24 mouse cellular contexts compared by ENCODE assay signal in the genomic region with DNA sequence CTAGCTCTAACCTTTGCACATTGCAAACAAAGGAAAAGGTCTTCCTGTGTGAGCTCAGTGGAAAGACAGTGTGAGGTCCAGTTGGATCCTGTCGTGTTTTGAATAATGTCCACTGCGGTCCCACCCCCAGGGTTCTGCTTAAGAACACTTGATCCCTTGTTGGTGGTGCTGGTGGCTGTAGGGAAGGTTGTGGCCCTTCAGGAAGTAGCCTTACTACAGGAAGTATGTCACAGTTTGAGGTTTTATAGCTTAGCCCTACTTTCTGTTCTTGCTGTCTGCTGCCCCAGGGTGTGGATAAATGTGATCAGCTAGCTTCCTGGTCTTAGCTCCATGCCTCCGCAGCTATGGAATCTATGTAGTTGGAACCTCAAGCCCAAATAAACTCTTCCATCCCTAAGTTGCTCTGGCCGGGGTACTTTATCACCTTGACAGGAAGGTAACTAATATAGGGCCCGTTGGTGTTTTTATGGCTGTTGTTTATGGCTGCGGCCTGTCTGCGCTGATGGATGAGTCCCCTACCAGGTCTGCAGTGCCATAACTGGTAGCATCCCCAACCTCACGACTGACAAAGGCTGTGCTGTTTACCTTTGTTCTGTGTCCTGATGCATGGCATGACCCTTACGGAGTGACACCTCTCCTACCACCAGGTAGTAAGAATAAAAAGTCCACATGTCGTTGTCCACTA.
DNase-seq lines count a peak whose midpoint lies in the region; ATAC-seq and TF ChIP-seq lines count a peak whose summit lies in the region.
"Had no signal": no experiment of that assay in that cellular context is flagged by ENCODE, and none has a peak within 500 bp of the region (broad histone marks: within the 10 kb centered on the region; RNA-seq: fewer than 3 reads in every experiment).

No protein-coding gene starts in this region.

- no peak overlapping the region for H3K4me2 ChIP-seq in hindbrain, embryonic 11.5 days (replicated peaks; ENCODE audit: low read depth, low read length)
- H3K4me2 ChIP-seq in midbrain, embryonic 11.5 days: no peak overlapping the region
- no peak overlapping the region for H3K4me2 ChIP-seq in midbrain, embryonic 15.5 days
- H3K4me2 ChIP-seq in liver, postnatal 0 days (ENCODE audit: low read depth, low read length): no peak overlapping the region
- H3K4me2 ChIP-seq: embryonic facial prominence, embryonic 13.5 days; forebrain, embryonic 13.5 days; heart, embryonic 15.5 days; lung, embryonic 15.5 days; midbrain, embryonic 12.5 days; neural tube, embryonic 13.5 days had no signal

- H3K9ac ChIP-seq in hindbrain, embryonic 11.5 days (ENCODE audit: low read depth, low read length): no peak overlapping the region
- H3K9ac ChIP-seq in midbrain, embryonic 11.5 days (ENCODE audit: low read length): no peak overlapping the region
- H3K9ac ChIP-seq in midbrain, embryonic 15.5 days: no peak overlapping the region
- no peak overlapping the region for H3K9ac ChIP-seq in liver, postnatal 0 days (replicated peaks)
- H3K9ac ChIP-seq: embryonic facial prominence, embryonic 13.5 days; forebrain, embryonic 13.5 days; heart, embryonic 15.5 days; liver, embryonic 14.5 days; lung, embryonic 15.5 days; midbrain, embryonic 12.5 days; neural tube, embryonic 13.5 days had no signal

- WGBS in hindbrain, embryonic 10.5 days: 73% methylated on average over 10 of the region's 10 CpGs
- WGBS in hindbrain, embryonic 11.5 days: 66% methylated on average over 10 of the region's 10 CpGs
- 77% methylated on average over 10 of the region's 10 CpGs for WGBS in midbrain, embryonic 11.5 days
- WGBS in midbrain, embryonic 15.5 days: 78% methylated on average over 10 of the region's 10 CpGs
- 59% methylated on average over 10 of the region's 10 CpGs for WGBS in liver, postnatal 0 days (ENCODE audit: insufficient replicate concordance)

- H3K27ac ChIP-seq in hindbrain, embryonic 10.5 days: peak overlapping the region; percentile 40; the same call in 1 of the 2 replicates
- H3K27ac ChIP-seq in hindbrain, embryonic 11.5 days (ENCODE audit: low read depth, low read length): no peak overlapping the region
- no peak overlapping the region for H3K27ac ChIP-seq in midbrain, embryonic 11.5 days (ENCODE audit: low read depth, low read length)
- no peak overlapping the region for H3K27ac ChIP-seq in midbrain, embryonic 15.5 days
- H3K27ac ChIP-seq in liver, postnatal 0 days (ENCODE audit: low read depth): no peak overlapping the region
- H3K27ac ChIP-seq: embryonic facial prominence, embryonic 13.5 days; forebrain, embryonic 13.5 days; heart, embryonic 15.5 days; hindbrain, postnatal 0 days; liver, embryonic 14.5 days; lung, embryonic 15.5 days; midbrain, embryonic 12.5 days; neural tube, embryonic 13.5 days had no signal

- DNase-seq in hindbrain, embryonic 10.5 days (ENCODE audit: low spot score): no peak
- no peak for DNase-seq in hindbrain, embryonic 11.5 days (ENCODE audit: low spot score)
- peak; percentile 78 for DNase-seq in midbrain, embryonic 11.5 days (ENCODE audit: low spot score, missing footprints)
- no peak for DNase-seq in gastrocnemius, postnatal 36 days
- DNase-seq in liver, postnatal 0 days: no peak
- DNase-seq in right cerebral cortex, postnatal 4 days: no peak
- DNase-seq: adrenal gland, postnatal 25 days; cerebellum, adult 8-10 months; kidney, postnatal 14 days; lung, postnatal 36 days; retina, postnatal 1 day; thymus, adult 18-20 months; thymus, postnatal 36 days had no signal

- peaks cover 20% of the 10 kb centered on the region for H3K4me1 ChIP-seq in hindbrain, embryonic 10.5 days (replicated peaks)
- no peaks in the 10 kb centered on the region for H3K4me1 ChIP-seq in hindbrain, embryonic 11.5 days (replicated peaks; ENCODE audit: control insufficient read depth, insufficient read depth, low read length)
- peaks cover 6% of the 10 kb centered on the region; the same call in 1 of the 2 replicates for H3K4me1 ChIP-seq in midbrain, embryonic 11.5 days (ENCODE audit: control insufficient read depth, insufficient read depth, low read length)
- no peaks in the 10 kb centered on the region for H3K4me1 ChIP-seq in midbrain, embryonic 15.5 days
- no peaks in the 10 kb centered on the region for H3K4me1 ChIP-seq in liver, postnatal 0 days (ENCODE audit: insufficient read depth)
- H3K4me1 ChIP-seq: embryonic facial prominence, embryonic 13.5 days; heart, embryonic 15.5 days; lung, embryonic 15.5 days had no signal

- no peaks in the 10 kb centered on the region for H3K36me3 ChIP-seq in hindbrain, embryonic 10.5 days
- no peaks in the 10 kb centered on the region for H3K36me3 ChIP-seq in hindbrain, embryonic 11.5 days (ENCODE audit: control insufficient read depth, insufficient read depth, low read length)
- no peaks in the 10 kb centered on the region for H3K36me3 ChIP-seq in midbrain, embryonic 11.5 days (ENCODE audit: control insufficient read depth, insufficient read depth, low read length)
- H3K36me3 ChIP-seq in midbrain, embryonic 15.5 days (replicated peaks): no peaks in the 10 kb centered on the region
- H3K36me3 ChIP-seq in liver, postnatal 0 days (replicated peaks; ENCODE audit: insufficient read depth, low read length): no peaks in the 10 kb centered on the region
- H3K36me3 ChIP-seq: embryonic facial prominence, embryonic 13.5 days; heart, embryonic 15.5 days; lung, embryonic 15.5 days; midbrain, embryonic 12.5 days; neural tube, embryonic 13.5 days had no signal

- H3K9me3 ChIP-seq in hindbrain, embryonic 10.5 days: no peaks in the 10 kb centered on the region
- no peaks in the 10 kb centered on the region for H3K9me3 ChIP-seq in hindbrain, embryonic 11.5 days (ENCODE audit: control insufficient read depth, low read length)
- H3K9me3 ChIP-seq in midbrain, embryonic 11.5 days (ENCODE audit: control insufficient read depth, low read length): no peaks in the 10 kb centered on the region
- no peaks in the 10 kb centered on the region for H3K9me3 ChIP-seq in midbrain, embryonic 15.5 days
- H3K9me3 ChIP-seq in liver, postnatal 0 days (ENCODE audit: low read length): no peaks in the 10 kb centered on the region
- H3K9me3 ChIP-seq: embryonic facial prominence, embryonic 13.5 days; forebrain, embryonic 13.5 days; heart, embryonic 15.5 days; lung, embryonic 15.5 days; midbrain, embryonic 12.5 days; neural tube, embryonic 13.5 days had no signal

- intact Hi-C loops in gastrocnemius, postnatal 36 days (cut with DNase I): no loop called here

- H3K27me3 ChIP-seq in hindbrain, embryonic 10.5 days (ENCODE audit: insufficient read depth, poor library complexity, severe bottlenecking): no peaks in the 10 kb centered on the region
- no peaks in the 10 kb centered on the region for H3K27me3 ChIP-seq in hindbrain, embryonic 11.5 days (ENCODE audit: control insufficient read depth, insufficient read depth, low read length)
- no peaks in the 10 kb centered on the region for H3K27me3 ChIP-seq in midbrain, embryonic 11.5 days (ENCODE audit: control insufficient read depth, insufficient read depth, low read length)
- H3K27me3 ChIP-seq in midbrain, embryonic 15.5 days (replicated peaks): no peaks in the 10 kb centered on the region
- H3K27me3 ChIP-seq in liver, postnatal 0 days (ENCODE audit: insufficient read depth, low read length): no peaks in the 10 kb centered on the region
- H3K27me3 ChIP-seq: embryonic facial prominence, embryonic 13.5 days; forebrain, embryonic 13.5 days; heart, embryonic 15.5 days; lung, embryonic 15.5 days; midbrain, embryonic 12.5 days; neural tube, embryonic 13.5 days had no signal

- ATAC-seq in hindbrain, embryonic 11.5 days (ENCODE audit: low FRiP score): no peak
- ATAC-seq in midbrain, embryonic 11.5 days (ENCODE audit: low FRiP score): no peak
- no peak for ATAC-seq in midbrain, embryonic 15.5 days (replicated peaks)
- ATAC-seq in granulocyte monocyte progenitor cell, adult 5-6 weeks (replicated peaks; ENCODE audit: poor library complexity, severe bottlenecking): peak; percentile 45
- no peak for ATAC-seq in liver, postnatal 0 days
- ATAC-seq: forebrain, embryonic 13.5 days; hindbrain, postnatal 0 days; intestine, embryonic 16.5 days had no signal

- no peak overlapping the region for H3K4me3 ChIP-seq in hindbrain, embryonic 10.5 days
- H3K4me3 ChIP-seq in hindbrain, embryonic 11.5 days (ENCODE audit: low read depth, low read length): no peak overlapping the region
- H3K4me3 ChIP-seq in midbrain, embryonic 11.5 days (ENCODE audit: low read depth, low read length): no peak overlapping the region
- H3K4me3 ChIP-seq in midbrain, embryonic 15.5 days: no peak overlapping the region
- H3K4me3 ChIP-seq in liver, postnatal 0 days (ENCODE audit: low read depth, low read length): no peak overlapping the region
- H3K4me3 ChIP-seq: embryonic facial prominence, embryonic 13.5 days; forebrain, embryonic 13.5 days; heart, embryonic 15.5 days; lung, embryonic 15.5 days; midbrain, embryonic 12.5 days; neural tube, embryonic 13.5 days had no signal

- no peak for TF ChIP-seq CTCF in liver, postnatal 0 days (IDR thresholded peaks at IDR 0.05; ENCODE audit: low read depth)

- no peak for TF ChIP-seq EP300 in liver, postnatal 0 days (IDR thresholded peaks at IDR 0.05; ENCODE audit: low read depth)
